Mouse (Mus musculus): Measurements from ENCODE around the gene Ppp1r14b.

- TF ChIP-seq CTCF (conservative IDR thresholded peaks at IDR 0.05; ENCODE audit: low read length) (no peak), NANOG (IDR thresholded peaks at IDR 0.05; ENCODE audit: borderline replicate concordance, low read length) (no peak)
Measured at GRCm38 (mm10) chr19:7018546-7018945, 43.8 kb downstream of the Ppp1r14b start.
